Mouse (Mus musculus) cerebellum, postnatal 4 days (tissue): ENCODE measurements at regions not wholly inside any gene's neighbourhood (a gene's known extent, or its start where the extent isn't known, plus 50 kb on each side); places are given as distances from the start of the nearest gene placed in this dataset.

Experiments used
- DNase-seq, 2 experiments: peaks; one replicate each; pipeline ENCODE4 v3.0.0; 2022; ENCODE audit warnings: low spot score in 2 of 2, mixed read lengths in 1 of 2

DNA sequence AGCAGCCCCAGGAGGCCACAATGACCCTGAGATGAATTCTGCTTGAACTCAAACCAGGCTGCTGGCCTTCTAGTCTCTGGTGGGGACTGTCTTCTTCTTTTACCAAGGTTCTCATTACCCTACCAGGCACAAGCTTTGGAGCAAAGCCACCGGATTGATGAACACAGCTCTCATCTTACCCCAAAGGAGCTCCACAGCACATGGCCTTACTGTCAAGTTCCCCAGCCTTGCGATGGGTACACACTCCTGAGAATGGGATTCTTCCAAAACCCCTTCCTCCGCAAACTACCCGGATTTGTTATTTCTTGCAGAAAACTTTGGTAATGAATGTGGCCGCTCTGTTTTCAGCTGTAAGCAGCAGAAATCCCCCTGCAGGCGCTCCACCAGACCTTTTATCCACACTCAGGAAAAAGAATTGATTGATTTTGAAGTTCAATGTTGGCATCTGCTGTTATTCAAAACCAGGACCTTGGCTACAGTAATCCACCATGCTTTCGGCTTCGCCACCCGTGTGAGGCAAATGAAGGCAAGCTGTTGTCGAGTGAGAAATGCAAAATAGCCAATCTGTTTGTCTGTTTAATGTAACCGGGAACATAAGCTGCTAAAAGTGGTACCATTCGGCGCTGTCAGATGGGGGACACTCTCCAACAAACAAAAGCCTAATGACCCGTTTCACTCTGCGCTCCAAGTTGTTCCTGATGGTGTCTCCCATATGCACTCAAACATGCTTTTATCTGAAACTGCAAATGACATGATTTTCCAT is 278.9 kb downstream of the Maf start:
- DNase-seq = no peak

DNA sequence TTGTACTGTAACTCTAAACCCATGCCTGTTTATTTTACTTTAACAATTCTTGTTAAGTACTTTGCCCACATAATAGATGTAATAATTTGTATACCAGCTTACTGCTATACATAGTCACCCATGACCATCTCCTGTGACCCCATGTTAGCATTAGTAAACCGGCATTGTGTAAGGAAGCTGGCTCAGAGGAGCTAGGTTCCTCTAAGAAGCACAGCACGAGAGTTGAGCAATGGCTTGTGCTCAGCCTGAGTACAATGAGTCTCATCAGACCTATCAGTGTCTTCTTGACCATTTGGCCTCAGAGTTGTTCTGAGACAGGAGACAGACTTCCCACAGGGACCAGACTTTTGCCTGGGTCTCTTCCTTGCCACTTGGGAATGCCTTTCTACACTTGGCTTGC is 279.6 kb downstream of the Maf start:
- DNase-seq = no peak

GRCm38 (mm10) chr8:115427490-115427889 is 280.1 kb downstream of the Maf start:
- DNase-seq = no peak

DNA sequence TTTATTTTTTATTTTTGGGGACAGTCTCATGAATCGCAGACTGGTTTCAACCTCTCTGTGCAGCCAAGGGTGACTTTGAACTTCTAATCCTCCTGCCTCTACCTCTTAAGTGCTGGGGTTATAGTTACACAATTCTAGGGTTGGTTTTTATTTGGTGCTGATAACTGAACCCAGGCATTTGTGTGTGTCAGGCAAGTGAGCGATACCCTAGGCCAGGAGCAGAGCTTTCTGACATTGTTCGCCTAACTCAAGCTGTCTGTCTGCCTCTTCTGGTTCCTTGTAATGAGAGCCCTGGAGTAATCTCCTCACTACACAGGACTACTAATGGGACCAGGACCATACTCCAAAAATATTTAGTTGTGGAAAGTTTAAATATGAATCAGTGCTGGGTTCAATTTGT is 281.1 kb downstream of the Maf start:
- no peak for DNase-seq

DNA sequence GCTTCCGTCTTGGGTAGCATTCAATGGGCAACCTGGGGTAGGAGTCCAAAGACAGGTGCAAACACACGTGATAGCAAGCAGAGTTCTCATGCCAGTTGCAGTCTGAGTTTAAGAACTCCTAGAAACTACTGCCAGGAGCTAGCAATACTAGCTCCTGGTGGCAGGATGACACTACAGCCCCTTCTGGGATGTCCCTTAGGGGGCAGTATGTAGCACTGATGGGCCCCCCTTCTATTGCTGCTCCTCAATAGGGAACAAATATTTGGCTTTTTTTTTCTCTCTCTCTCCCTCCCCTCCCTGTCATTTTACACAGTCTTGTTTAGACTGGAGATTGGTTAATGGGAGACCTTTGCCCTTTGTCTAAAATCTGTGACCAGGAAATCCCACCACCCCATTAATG is 282.2 kb downstream of the Maf start:
- DNase-seq = no peak

DNA sequence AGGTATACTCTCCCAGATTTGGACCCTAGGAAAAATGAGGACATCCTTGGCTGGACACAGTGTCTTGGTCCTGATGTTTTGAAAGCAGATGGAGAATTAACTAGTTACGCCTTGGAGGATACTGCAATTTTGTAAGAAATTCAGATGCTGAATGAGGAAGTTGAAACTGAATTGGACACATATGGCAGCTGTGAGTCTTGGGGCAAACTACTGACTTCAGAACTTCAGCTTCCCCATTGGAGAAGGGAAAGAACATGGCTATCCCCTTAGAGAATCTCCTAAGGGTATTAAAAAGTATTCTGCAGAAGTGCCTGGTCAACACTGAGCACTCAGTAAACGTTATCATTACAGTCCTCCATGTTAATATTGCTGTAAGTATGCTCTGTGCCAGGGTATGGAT is 283.9 kb downstream of the Maf start:
- no peak for DNase-seq

DNA sequence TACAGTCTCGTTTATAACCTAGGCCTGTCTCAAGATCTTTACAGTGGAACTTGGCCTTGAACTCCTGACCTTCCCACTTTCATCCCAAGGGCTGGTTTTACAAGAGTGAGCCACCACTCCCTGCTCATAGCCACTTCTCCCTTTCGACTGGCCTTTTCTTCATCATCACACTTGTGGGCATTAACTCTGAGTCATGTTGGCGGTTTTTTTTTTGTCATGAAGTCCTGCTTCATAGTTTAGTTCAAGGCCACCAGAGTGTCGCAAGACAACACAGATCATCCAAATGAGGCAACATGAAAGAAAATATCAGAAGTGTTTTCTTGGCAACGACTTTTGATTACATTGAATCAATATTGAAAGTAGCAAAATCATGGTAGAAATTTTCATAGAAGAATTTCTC is 284.5 kb downstream of the Maf start:
- DNase-seq = no peak

- no peak for DNase-seq
Measured at GRCm38 (mm10) chr8:115420536-115420935, 287.1 kb downstream of the Maf start.

GRCm38 (mm10) chr8:115420131-115420530 is 287.5 kb downstream of the Maf start:
- DNase-seq = no peak

DNA sequence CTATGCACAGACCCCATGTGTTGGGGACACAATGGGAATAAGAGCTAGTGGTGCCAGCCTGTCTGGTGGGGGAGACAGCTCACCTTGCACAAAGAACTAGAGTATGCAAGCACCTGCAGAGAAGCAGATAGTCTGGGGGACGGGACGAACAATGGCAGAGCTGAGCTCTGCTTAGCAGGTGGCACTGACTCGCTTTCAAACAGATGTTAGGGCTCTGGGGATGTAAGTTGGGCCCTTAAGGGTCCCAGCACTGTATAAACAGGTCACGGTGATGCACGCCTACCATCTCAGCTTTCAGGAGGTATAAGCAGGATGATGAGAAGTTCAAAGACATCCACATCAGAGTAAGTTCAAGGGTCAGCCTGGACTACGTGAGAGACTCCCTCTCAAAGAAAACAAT is 289.5 kb downstream of the Maf start:
- DNase-seq = no peak

GRCm38 (mm10) chr8:115414061-115414473 is 293.5 kb downstream of the Maf start:
- DNase-seq = no peak

DNA sequence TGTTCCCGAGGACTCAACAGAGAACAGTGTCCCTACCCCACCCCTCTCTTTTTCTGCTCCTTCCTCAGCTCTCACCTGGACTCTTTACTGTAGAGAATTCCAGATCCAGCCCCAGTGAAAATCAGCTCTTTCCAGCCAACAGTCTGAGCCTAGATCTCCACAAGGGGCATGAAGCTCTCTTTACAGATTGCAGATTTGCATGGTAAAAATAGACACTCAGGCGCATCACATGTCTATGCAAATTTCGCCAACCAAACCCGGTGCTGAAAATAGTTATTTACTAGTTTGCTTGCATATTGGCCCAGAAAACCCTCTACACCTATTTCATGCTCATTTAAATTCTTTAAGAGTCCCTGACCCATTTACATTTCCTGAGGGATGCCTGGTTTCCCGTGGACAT is 295.8 kb downstream of the Maf start:
- DNase-seq = no peak

DNA sequence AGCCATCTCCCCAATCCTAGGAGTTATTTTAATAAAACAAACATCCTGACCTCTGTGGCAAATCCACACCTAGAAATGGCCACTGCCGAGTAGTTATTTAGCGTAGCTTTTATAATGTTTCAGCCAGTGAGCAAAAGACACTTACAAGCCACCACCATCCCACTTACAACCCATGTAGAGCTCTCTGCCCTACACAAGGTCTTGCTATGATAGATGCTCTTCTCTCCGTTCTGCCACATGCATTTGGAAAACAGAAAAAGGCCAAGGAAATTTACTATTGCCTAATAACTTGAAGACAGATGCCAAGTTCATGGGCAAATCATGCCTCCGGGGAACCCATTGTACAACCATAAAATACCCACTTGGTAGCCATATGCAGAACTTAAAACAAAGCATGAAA is 296.5 kb downstream of the Maf start:
- DNase-seq = no peak

DNA sequence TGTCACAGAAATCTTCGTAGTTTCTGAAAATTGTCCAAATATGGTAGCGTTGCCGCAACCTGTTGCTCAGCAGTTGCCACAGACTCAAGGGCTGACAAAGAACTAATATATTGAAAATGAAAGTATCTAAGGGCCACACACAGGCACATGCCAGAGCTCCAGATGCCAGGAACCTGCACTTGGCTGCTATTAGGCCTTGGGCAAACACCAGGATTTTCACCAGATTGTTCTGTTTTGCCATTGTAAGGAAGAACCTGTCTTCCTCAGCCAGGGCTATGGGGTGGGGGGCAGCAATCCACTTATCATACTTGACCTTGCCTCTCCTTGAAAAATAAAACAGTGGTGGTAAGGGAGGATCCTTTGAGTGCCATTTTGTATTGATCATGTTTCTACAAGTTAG is 297.4 kb downstream of the Maf start:
- DNase-seq = no peak

DNA sequence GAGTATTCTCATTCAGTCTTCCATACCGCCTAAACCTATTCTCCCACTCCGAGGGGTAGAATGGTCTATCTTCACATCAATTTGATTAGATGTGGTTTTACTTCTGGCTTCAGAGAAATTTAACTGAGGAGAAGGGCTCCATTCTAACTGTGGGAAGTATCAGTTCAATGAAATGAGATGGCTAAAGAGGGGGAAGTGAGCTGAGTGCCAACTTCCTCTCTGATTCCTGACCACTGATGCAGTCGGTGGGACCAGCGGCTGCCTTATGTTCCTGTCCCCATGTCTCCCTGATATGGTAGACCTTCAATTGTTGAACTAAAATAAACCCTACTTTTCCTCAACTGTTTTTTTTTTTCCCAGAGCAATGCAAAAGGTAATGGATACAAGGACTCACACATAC is 300.1 kb downstream of the Maf start:
- no peak for DNase-seq

DNA sequence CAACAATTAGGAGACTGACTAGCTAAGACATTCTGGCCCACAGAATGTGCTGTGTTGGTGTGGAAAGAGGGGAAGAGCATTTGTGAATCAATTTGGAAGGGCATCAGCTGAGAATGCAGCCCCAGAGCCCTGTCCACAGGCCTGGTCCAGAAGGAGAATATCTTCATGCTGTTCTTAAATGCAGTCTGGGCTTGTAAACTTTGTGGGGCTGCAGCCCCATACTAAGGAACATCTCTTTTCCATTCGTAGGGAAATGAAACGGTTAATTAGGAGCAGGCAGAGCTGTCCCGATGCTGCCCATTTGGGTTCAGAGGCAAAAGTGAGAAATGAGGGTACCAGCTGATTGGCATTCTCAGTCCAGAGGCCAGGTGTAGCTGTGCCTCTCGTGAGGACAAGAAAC is 304.0 kb downstream of the Maf start:
- DNase-seq = no peak

GRCm38 (mm10) chr8:115402471-115403197 is 305.0 kb downstream of the Maf start:
- peak in 1 of 2 experiments; percentile 27 for DNase-seq
